Mouse (Mus musculus): ENCODE results near the gene Fmo5.

DNA sequence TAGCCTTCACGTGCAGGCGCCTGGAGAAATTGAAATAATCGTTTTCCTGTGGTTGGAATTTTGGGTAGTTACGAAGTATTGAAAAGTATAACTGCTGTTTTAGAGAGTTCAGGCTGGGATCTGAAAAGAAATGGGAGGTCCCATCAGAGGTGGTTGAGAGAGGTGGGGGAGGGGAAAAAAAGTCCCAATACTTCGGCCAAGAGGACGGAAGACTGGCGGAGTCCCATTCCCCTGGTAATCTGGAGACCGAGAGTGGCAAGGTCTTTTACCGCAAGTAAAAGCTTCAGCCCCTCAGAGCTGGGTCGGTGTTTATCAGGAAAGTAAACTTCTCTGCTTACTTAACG lies 53.5 kb downstream of the Fmo5 start:
- TF ChIP-seq POLR2A (IDR thresholded peaks at IDR 0.05; ENCODE audit: borderline replicate concordance, extremely low read depth, low read depth, low read length) (no peak), CTCF (IDR thresholded peaks at IDR 0.05; ENCODE audit: insufficient read depth, low read length) (no peak)

All from lung, adult 2 months (tissue).